Mouse (Mus musculus) kidney, adult 2 months (tissue): ENCODE measurements at regions not wholly inside any gene's neighbourhood (a gene's known extent, or its start where the extent isn't known, plus 50 kb on each side); places are given as distances from the start of the nearest gene placed in this dataset.
A peak's percentile ranks its signal among the peaks of the same experiment; 100 is the strongest.

Source experiments
- DNase-seq: peaks from one replicate; pipeline ENCODE4 v3.0.0; 2021
- H3K27ac ChIP-seq: fragments of 200-500 bp; 2 replicates; pipeline ENCODE4 v1.5.1; 2012; ENCODE audit warnings: low read depth, low read length, control low read depth, inconsistent platforms; ENCODE audit not compliant: insufficient read depth
- H3K27me3 ChIP-seq: fragments of 200-500 bp; replicated peaks from 2 replicates; pipeline ENCODE4 v1.6.1; 2012; ENCODE audit warnings: mild to moderate bottlenecking, moderate library complexity, low read length, inconsistent platforms; ENCODE audit not compliant: control insufficient read depth, insufficient read depth
- H3K36me3 ChIP-seq: fragments of 200-500 bp; 2 replicates; pipeline ENCODE4 v1.6.1; 2012; ENCODE audit warnings: mild to moderate bottlenecking, moderate library complexity, low read length, inconsistent platforms; ENCODE audit not compliant: control insufficient read depth, insufficient read depth
- H3K4me1 ChIP-seq: fragments of 200-500 bp; 2 replicates; pipeline ENCODE4 v1.6.1; 2011; ENCODE audit warnings: low read length; ENCODE audit not compliant: control insufficient read depth, insufficient read depth
- H3K4me3 ChIP-seq: fragments of 200-500 bp; 2 replicates; pipeline ENCODE4 v1.5.1; 2011; ENCODE audit warnings: mild to moderate bottlenecking, low read depth, low read length, control low read depth; ENCODE audit not compliant: insufficient read depth
- CTCF ChIP-seq: fragments of 200-500 bp; conservative IDR thresholded peaks from 2 replicates; pipeline ENCODE4 v1.5.1; 2011; ENCODE audit warnings: low read depth, mild to moderate bottlenecking, control low read depth, low read length, moderate library complexity, mixed read lengths; ENCODE audit not compliant: insufficient read depth, insufficient read length
- POLR2A ChIP-seq: fragments of 200-500 bp; IDR thresholded peaks from one replicate; pipeline ENCODE4 v1.6.1; 2011; ENCODE audit warnings: low read depth, low read length, control low read depth
- WGBS: fragments of 180-500 bp; shearing (Covaris S2); methylation state at CpG from one replicate; pipeline ENCODE4 v1.1.7; 2018; 5-methylcytosine and 5-hydroxymethylcytosine counted together

- WGBS: 88% methylated on average over 6 of the region's 6 CpGs
- H3K27me3 ChIP-seq: no peaks in the 10 kb centered on the region
- no peaks in the 10 kb centered on the region for H3K4me1 ChIP-seq
- no peaks in the 10 kb centered on the region for H3K36me3 ChIP-seq
- no peak overlapping the region for H3K4me3 ChIP-seq
- no peak for DNase-seq
- H3K27ac ChIP-seq: no peak overlapping the region
- TF ChIP-seq POLR2A: no peak
- no peak for TF ChIP-seq CTCF
Observed at GRCm38 (mm10) chr1:138689234-138689633, 69.3 kb upstream of the Nek7 start.

GRCm38 (mm10) chr1:138686746-138687145, 66.8 kb upstream of the Nek7 start:
- H3K27ac ChIP-seq: no peak overlapping the region
- 50% methylated on average over 5 of the region's 5 CpGs for WGBS
- H3K4me1 ChIP-seq: no peaks in the 10 kb centered on the region
- no peak overlapping the region for H3K4me3 ChIP-seq
- H3K27me3 ChIP-seq: no peaks in the 10 kb centered on the region
- TF ChIP-seq CTCF (no peak), POLR2A (no peak)
- peak; percentile 71 for DNase-seq
- H3K36me3 ChIP-seq: no peaks in the 10 kb centered on the region

GRCm38 (mm10) chr1:138683711-138684110, 63.8 kb upstream of the Nek7 start:
- TF ChIP-seq POLR2A: no peak
- no peak for TF ChIP-seq CTCF
- no peaks in the 10 kb centered on the region for H3K36me3 ChIP-seq
- no peak for DNase-seq
- no peak overlapping the region for H3K27ac ChIP-seq
- no peaks in the 10 kb centered on the region for H3K4me1 ChIP-seq
- no peak overlapping the region for H3K4me3 ChIP-seq
- H3K27me3 ChIP-seq: no peaks in the 10 kb centered on the region
- WGBS: 85% methylated on average over 10 of the region's 10 CpGs

GRCm38 (mm10) chr1:138681970-138682369, 62.0 kb upstream of the Nek7 start:
- 19% methylated on average over 4 of the region's 4 CpGs for WGBS
- DNase-seq: peak; percentile 4
- no peaks in the 10 kb centered on the region for H3K27me3 ChIP-seq
- no peak overlapping the region for H3K27ac ChIP-seq
- no peaks in the 10 kb centered on the region for H3K36me3 ChIP-seq
- H3K4me3 ChIP-seq: no peak overlapping the region
- no peak for TF ChIP-seq CTCF
- no peak for TF ChIP-seq POLR2A
- no peaks in the 10 kb centered on the region for H3K4me1 ChIP-seq

GRCm38 (mm10) chr1:138674199-138674598, 54.3 kb upstream of the Nek7 start:
- Histone ChIP-seq H3K4me3 (no peak overlapping the region), H3K36me3 (no peaks in the 10 kb centered on the region), H3K27ac (no peak overlapping the region), H3K4me1 (no peaks in the 10 kb centered on the region), H3K27me3 (no peaks in the 10 kb centered on the region)
- no peak for DNase-seq
- WGBS: 81% methylated on average over 4 of the region's 4 CpGs
- TF ChIP-seq CTCF: no peak
- TF ChIP-seq POLR2A: no peak
